Mouse (Mus musculus) midbrain, postnatal 0 days (tissue): ENCODE measurements around the gene Treml4. TPM values are rescaled to one million over a fixed set of nuclear protein-coding genes. Genes with fewer than 3 reads are reported as not detected.
A peak's percentile ranks its signal among the peaks of the same experiment; 100 is the strongest.

ENCODE experiments used
- ATAC-seq: fragments of 200-750 bp; cut with Nextera tagmentation; 2 replicates; pipeline ENCODE4 v1.8.0; 2017; ENCODE audit warnings: moderate number of reproducible peaks, mild to moderate bottlenecking, moderate TSS enrichment, moderate library complexity; ENCODE audit not compliant: low FRiP score
- DNase-seq: peaks from one replicate; pipeline ENCODE4 v3.0.0-alpha.2; 2015; ENCODE audit warnings: low spot score
- H3K27ac ChIP-seq: fragments of 300-500 bp; sonication (generic); 2 replicates; pipeline ENCODE4 v1.5.1; 2014; ENCODE audit warnings: low read depth, mild to moderate bottlenecking, low read length, mixed read lengths
- H3K27me3 ChIP-seq: fragments of 300-500 bp; sonication (generic); 2 replicates; pipeline ENCODE4 v1.6.1; 2014; ENCODE audit warnings: low read length, control low read depth, mixed read lengths; ENCODE audit not compliant: insufficient read depth
- H3K36me3 ChIP-seq: fragments of 300-500 bp; sonication (generic); 2 replicates; pipeline ENCODE4 v1.6.1; 2014; ENCODE audit warnings: low read length, control low read depth, mixed read lengths; ENCODE audit not compliant: insufficient read depth
- H3K4me1 ChIP-seq: fragments of 300-500 bp; sonication (generic); 2 replicates; pipeline ENCODE4 v1.6.1; 2014; ENCODE audit warnings: mild to moderate bottlenecking, control low read depth, antibody characterized with exemption, low read length, mixed read lengths; ENCODE audit not compliant: insufficient read depth
- H3K4me2 ChIP-seq: fragments of 300-500 bp; sonication (generic); 2 replicates; pipeline ENCODE4 v1.6.1; 2014; ENCODE audit warnings: low read depth, mild to moderate bottlenecking, low read length, mixed read lengths; ENCODE audit not compliant: poor library complexity, severe bottlenecking
- H3K4me3 ChIP-seq: fragments of 300-500 bp; sonication (generic); 2 replicates; pipeline ENCODE4 v1.5.1; 2014; ENCODE audit warnings: low read depth, mild to moderate bottlenecking, low read length, moderate library complexity
- H3K9ac ChIP-seq: fragments of 300-500 bp; sonication (generic); replicated peaks from 2 replicates; pipeline ENCODE4 v1.6.1; 2014; ENCODE audit warnings: mild to moderate bottlenecking, low read length, moderate library complexity, mixed read lengths; ENCODE audit not compliant: poor library complexity, severe bottlenecking
- H3K9me3 ChIP-seq: fragments of 300-500 bp; sonication (generic); 2 replicates; pipeline ENCODE4 v1.6.1; 2016; ENCODE audit warnings: low read length, control low read depth
- CTCF ChIP-seq: IDR thresholded peaks from 2 replicates; pipeline ENCODE4 v1.5.1; 2016; ENCODE audit warnings: antibody characterized with exemption, mild to moderate bottlenecking
- WGBS: fragments of 180-500 bp; shearing (Covaris S2); extraction: QIAGEN DNeasy Blood & Tissue Kit; methylation state at CpG from one replicate; pipeline ENCODE4 v1.1.7; 2014; 5-methylcytosine and 5-hydroxymethylcytosine counted together
- polyA plus RNA-seq: library from polyadenylated mRNA; unstranded; fragments of >200 nt; fragmentation: Nextera tagmentation; extraction: Ambion mirVana; gene quantifications from 2 replicates; pipeline ENCODE4 v1.2.1, GENCODE M21; 2015
- total RNA-seq: library from RNA; depleted of rRNA; stranded (reverse); fragments of >200 nt; gene quantifications from 2 replicates; pipeline ENCODE4 v1.2.3, GENCODE M21; 2014

Treml4 gene
- total and polyA plus RNA-seq, 2 experiments from 2014 or later, result 0.22 to 0.27 TPM

GRCm38 (mm10) chr17:48275736-48276135 lies 11.6 kb downstream of the Treml4 start:
- Histone ChIP-seq H3K9me3 (no peaks in the 10 kb centered on the region), H3K27me3 (no peaks in the 10 kb centered on the region), H3K4me3 (no peak overlapping the region), H3K4me1 (no peaks in the 10 kb centered on the region; the same call in 1 of the 2 replicates), H3K36me3 (no peaks in the 10 kb centered on the region), H3K9ac (no peak overlapping the region), H3K4me2 (no peak overlapping the region), H3K27ac (no peak overlapping the region)
- WGBS, result 63% methylated on average over 7 of the region's 7 CpGs
- no peak for TF ChIP-seq CTCF
- no peak for DNase-seq
- ATAC-seq, result no peak

- H3K9ac ChIP-seq, result no peak overlapping the region
- no peak for ATAC-seq
- H3K4me3 ChIP-seq, result no peak overlapping the region
- no peaks in the 10 kb centered on the region for H3K9me3 ChIP-seq
- H3K36me3 ChIP-seq, result no peaks in the 10 kb centered on the region
- no peaks in the 10 kb centered on the region for H3K27me3 ChIP-seq
- no peaks in the 10 kb centered on the region for H3K4me1 ChIP-seq
- no peak for TF ChIP-seq CTCF
- no peak overlapping the region for H3K27ac ChIP-seq
- H3K4me2 ChIP-seq, result no peak overlapping the region
- DNase-seq, result no peak
Measured at GRCm38 (mm10) chr17:48278381-48278780, 14.3 kb downstream of the Treml4 start.

DNA sequence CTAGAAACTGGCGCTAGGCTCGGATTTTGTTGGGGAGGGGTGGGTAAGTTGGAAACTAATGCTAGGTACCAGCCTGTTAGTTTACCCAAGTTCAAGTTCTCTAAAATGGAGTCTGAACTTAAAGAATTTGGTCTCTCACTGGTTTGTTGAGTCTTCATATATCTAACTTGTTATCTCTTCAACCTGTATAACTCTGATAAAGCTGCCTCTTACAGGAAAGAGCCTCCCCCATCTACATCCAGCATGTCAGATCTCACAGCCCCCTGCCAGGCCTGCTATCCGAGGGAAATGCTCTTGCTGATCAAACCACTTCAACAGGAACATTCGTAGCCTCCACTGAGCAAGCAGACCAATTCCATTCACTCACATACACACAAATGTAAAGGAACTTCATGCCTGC lies 14.9 kb downstream of the Treml4 start:
- ATAC-seq, result no peak
- DNase-seq, result no peak

GRCm38 (mm10) chr17:48280943-48281738 lies 17.0 kb downstream of the Treml4 start:
- Histone ChIP-seq H3K27me3 (no peaks in the 10 kb centered on the region), H3K27ac (no peak overlapping the region), H3K36me3 (no peaks in the 10 kb centered on the region), H3K9me3 (no peaks in the 10 kb centered on the region), H3K4me3 (peak overlapping the region; percentile 21), H3K4me2 (peak overlapping the region; percentile 44), H3K9ac (no peak overlapping the region; the same call in 1 of the 2 replicates), H3K4me1 (no peaks in the 10 kb centered on the region)
- WGBS, result 23% methylated on average over 18 of the region's 18 CpGs
- ATAC-seq (no peak), DNase-seq (no peak)
- TF ChIP-seq CTCF, result no peak

More for the DNA sequence above, 14.9 kb downstream of the Treml4 start:
- Histone ChIP-seq H3K27ac (no peak overlapping the region), H3K27me3 (no peaks in the 10 kb centered on the region), H3K9me3 (no peaks in the 10 kb centered on the region), H3K4me3 (no peak overlapping the region), H3K9ac (no peak overlapping the region), H3K4me1 (no peaks in the 10 kb centered on the region), H3K36me3 (no peaks in the 10 kb centered on the region), H3K4me2 (no peak overlapping the region)
- 85% methylated on average over 4 of the region's 4 CpGs for WGBS
- no peak for TF ChIP-seq CTCF

GRCm38 (mm10) chr17:48281739-48282085 lies 17.6 kb downstream of the Treml4 start:
- WGBS, result 6% methylated on average over 3 of the region's 3 CpGs
- Histone ChIP-seq H3K4me2 (peak overlapping the region; percentile 44), H3K4me1 (no peaks in the 10 kb centered on the region), H3K27ac (no peak overlapping the region), H3K36me3 (no peaks in the 10 kb centered on the region), H3K27me3 (no peaks in the 10 kb centered on the region), H3K9ac (no peak overlapping the region), H3K9me3 (no peaks in the 10 kb centered on the region), H3K4me3 (peak overlapping the region; percentile 21)
- no peak for TF ChIP-seq CTCF
- DNase-seq (peak; percentile 51), ATAC-seq (no peak)

GRCm38 (mm10) chr17:48286765-48287164 lies 22.7 kb downstream of the Treml4 start:
- TF ChIP-seq CTCF, result no peak
- 58% methylated on average over 1 of the region's 1 CpGs for WGBS

More at GRCm38 (mm10) chr17:48286765-48287164, 22.7 kb downstream of the Treml4 start:
- no peak overlapping the region for H3K4me2 ChIP-seq
- H3K36me3 ChIP-seq, result no peaks in the 10 kb centered on the region
- H3K27ac ChIP-seq, result no peak overlapping the region
- H3K4me1 ChIP-seq, result no peaks in the 10 kb centered on the region
- no peak for DNase-seq
- H3K9me3 ChIP-seq, result no peaks in the 10 kb centered on the region; the same call in 1 of the 2 replicates
- H3K27me3 ChIP-seq, result no peaks in the 10 kb centered on the region
- H3K9ac ChIP-seq, result no peak overlapping the region
- ATAC-seq, result no peak
- H3K4me3 ChIP-seq, result no peak overlapping the region
